Mouse (Mus musculus) c-Kit-negative CD71-positive TER-119-positive erythroid progenitor cells, embryonic 14.5 days (primary cell): ENCODE measurements around the gene C2cd4c.

Experiments
- DNase-seq: peaks from one replicate; pipeline ENCODE4 v3.0.0-alpha.2; 2013; ENCODE audit warnings: low read depth, low spot score

C2cd4c gene

DNA sequence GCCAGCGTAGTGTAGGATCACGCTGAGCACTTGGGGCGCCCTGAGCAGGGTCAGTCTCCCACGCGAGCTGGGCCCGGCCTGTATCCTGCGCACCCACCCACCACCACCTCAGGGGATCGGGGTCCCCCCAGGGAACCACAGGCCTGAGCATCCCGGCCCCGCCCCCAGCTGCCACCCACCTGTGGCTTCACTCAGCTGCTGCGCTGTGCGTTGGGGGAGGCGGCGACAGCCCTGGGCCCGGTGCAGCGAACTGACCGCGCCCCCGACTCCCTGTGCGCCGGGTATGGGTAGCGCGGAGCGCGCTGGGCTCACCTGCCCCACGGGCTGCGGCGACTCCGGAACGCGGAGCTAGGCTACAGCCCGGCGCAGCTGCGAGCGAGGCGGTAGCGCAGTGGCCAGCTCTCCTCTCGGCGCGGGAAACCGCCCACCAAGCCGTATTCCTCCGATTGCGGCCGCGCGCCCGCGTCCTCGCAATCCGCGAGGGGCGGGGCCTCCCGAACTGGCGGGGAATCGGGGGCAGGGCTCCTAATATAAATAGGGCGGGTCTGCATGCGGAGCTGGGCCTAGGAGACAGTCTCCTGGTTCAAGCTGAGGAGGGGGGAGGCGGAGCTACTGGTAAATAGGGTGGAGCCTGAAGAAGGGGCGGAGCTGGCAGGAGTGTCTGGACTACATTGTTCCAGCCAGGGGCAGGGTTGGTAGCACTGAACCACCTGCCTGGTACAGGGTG, at the start of gene C2cd4c:
TSS of gene C2cd4c (minus strand) at position 448 of the 727 bp plus-strand sequence.
- no peak for DNase-seq

DNA sequence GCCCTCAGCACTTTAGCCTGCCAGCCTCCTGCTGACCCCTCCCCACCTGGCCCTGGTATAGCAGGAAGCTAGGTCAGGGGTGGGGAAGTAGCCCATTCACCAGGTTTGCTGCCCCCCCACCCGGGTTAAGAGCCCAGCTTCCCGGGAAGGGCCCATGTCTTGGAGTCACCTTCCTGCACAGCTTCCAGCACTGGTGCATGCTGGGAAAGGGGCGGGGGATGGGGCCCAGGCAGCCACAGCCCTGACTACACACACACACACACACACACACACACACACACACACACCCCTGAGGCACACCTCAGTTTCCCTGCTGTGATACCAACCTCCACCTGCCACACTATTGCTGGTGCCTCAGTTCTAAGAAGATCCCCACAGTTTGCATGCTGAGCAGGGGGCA, 48.0 kb upstream of the C2cd4c start:
- no peak for DNase-seq

- DNase-seq, result no peak
These were observed 46.5 kb upstream of the C2cd4c start for GRCm38 (mm10) chr10:79660298-79660697.

DNA sequence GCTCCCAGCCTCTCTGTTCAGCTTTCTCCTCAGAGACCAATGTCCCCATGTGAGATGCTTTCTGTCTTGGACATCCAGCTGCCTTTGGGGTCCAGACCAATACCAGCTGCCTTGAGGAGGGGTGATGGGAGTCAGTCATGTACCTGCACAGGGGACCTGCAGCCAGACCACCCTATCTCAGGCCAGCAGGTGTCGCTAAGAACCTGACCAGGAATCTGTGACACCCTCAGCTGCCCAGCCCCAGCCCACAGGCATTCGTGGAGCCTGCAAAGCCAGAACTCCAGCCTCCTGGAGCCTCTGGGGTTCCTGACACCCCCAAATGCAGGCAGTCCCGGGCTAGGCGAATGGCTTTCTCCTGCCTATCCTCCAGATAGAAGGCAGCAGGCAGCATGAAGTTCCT, 45.0 kb upstream of the C2cd4c start:
- DNase-seq, result no peak

DNA sequence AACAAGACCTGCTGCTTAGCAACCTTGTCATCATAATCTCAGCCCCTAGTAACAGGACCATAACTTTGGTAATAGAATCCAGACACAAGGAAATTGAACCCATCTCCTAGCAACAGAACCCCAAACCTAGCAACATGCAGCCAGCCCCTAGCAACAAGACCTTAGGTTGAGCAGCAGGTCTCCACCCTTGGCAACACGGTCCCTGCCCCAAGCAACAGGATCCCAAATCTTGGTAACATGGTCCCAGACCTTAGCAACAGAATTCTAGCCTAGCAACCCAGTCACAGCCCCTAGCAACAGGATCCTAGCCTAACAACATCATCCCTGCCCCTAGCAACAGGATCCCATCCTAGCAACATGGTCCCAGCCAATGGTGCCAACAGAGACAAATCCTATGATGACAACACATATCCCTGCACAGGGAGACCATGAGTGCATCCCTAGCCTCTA, 41.1 kb upstream of the C2cd4c start:
- DNase-seq, result no peak

GRCm38 (mm10) chr10:79652789-79653188, 39.0 kb upstream of the C2cd4c start:
- no peak for DNase-seq

- peak; percentile 34 for DNase-seq
These were observed 35.4 kb upstream of the C2cd4c start for GRCm38 (mm10) chr10:79649070-79649751.

DNA sequence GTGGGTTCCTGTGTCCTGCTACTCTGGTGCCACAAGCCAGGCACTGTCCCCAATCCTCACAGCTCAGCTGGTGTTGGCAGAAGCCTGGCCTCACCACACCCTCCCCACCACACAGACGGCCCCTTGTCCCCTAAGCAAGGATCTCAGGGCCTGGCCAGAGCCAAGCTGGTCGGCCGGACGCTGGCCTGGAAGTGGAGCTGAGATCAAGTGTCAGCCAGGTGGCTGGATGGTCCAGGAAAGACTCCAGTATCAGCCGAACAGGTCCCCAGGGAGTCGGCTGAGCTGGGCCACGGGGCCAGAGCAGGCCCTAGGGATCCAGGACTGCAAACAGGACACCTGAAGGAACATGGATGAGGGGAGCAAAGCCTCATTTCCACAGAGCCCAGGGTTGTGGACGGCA, 31.9 kb upstream of the C2cd4c start, which contains the start of gene Odf3l2:
TSS of gene Odf3l2 (minus strand) at position 28 of the 400 bp plus-strand sequence.
- no peak for DNase-seq

DNA sequence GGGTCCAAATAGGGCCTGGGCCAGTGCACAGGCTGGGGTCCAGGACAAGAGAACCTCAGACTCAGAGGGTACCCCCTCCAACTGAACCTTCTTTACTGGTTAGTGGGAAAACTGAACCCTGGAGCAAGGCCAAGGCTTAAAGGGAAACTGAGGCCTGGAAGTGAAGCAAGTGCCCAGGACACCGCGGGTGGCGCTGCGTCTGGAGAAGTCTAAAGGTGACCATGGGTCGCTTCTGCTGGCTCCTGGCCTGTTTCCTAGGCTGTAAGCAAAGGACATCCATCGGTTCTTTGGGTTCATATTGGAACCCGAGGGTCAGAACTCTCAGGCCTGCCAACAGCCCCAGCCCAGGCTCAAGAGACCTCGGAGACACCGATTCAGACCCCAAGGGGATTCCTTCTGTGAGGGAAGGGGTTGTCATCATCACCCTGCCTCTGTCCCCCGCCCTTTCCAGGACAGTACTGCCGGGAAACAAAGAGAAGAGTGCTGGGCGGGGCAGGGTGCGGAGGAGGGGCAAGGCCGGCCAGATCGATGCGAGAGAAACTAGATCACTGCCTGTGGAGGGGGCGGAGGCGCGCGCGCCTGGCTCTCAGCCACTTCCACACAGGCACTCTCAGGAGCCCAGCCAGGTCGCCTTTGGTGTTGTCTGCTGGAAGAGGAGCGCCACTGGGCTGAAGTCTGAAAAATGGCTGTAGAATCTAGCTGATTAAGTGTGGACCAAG, 24.8 kb upstream of the C2cd4c start:
- no peak for DNase-seq

GRCm38 (mm10) chr10:79637128-79638110, 23.6 kb upstream of the C2cd4c start, which contains the start of gene Shc2:
Gene Shc2 (minus strand): TSS chr10:79637918.
- DNase-seq, result no peak

DNA sequence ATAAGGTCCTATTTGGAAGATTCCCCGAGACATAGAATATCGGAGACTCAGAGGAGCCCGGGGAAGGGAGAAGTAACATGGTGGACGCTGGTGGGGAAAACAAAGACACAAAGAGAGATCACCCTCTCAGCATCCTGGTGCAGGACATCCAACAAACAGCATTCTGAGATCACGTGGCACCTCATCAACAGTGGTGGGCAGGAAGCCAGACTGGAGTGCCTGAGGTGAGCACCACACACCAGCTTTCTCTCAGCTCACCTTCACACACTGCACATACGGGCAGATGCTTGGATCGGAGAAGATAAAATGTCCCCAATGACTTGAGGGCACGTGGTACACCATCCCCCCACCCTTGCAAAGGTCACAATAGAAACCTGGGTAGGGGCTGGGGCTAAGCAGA, 22.5 kb upstream of the C2cd4c start:
- DNase-seq, result no peak

DNA sequence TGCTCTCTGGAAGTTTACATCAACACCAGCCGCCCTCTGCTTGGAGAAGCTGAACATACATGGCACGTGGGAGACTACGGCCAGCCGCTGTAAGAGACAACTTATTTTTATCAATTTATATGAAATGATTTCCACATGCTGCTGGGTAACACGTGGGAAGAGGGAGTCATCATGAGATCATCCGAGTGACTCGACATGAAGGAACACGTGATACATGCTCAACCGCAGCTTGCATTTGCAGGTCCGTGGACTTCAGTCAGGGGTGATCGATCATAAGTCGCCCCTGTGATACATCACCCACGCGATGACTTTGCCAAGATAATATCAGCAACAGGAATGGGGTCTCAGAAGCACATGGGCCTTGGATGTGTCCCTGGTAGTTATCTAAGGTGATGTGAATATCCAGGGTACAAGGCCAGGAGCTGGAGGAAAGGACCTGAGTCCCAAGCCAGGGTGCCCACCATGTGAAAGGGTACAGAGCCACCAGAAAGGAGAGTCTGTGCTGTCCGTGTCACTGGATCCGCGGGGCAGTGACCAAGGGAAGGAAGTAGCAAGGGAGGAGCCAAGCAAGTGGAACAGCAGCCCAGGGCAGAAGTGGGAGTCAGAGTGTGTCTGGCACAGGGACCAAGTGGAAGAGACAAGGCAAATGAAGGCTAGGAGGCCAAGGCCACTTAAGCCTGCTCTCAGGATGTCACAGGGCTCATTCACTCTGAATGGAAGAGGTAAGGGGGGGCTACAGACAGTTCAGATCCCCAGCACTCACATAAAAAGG, 19.4 kb upstream of the C2cd4c start:
- DNase-seq, result no peak

- no peak for DNase-seq
These were observed 17.6 kb upstream of the C2cd4c start for GRCm38 (mm10) chr10:79631432-79631831.

DNA sequence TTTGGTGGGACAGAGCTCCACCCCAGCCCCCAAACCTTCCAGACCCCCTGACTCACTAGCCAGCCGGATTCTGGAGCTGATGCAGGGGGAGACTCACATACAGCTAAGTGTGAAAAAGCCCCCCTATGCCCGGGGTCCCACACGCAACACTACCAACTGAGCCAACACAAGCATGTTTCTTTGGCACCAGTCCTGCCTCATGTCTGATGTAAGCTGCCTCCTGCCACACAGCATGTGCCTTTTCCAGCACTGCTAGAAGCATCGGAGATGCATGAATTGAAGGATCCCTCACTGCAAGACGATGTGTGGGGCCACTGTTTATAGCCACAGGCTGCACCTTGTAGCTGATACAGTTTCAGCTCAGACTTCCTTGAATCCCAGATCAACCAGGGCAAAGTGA, 14.6 kb upstream of the C2cd4c start:
- DNase-seq, result no peak

GRCm38 (mm10) chr10:79626156-79626555, 12.3 kb upstream of the C2cd4c start:
- DNase-seq, result no peak

DNA sequence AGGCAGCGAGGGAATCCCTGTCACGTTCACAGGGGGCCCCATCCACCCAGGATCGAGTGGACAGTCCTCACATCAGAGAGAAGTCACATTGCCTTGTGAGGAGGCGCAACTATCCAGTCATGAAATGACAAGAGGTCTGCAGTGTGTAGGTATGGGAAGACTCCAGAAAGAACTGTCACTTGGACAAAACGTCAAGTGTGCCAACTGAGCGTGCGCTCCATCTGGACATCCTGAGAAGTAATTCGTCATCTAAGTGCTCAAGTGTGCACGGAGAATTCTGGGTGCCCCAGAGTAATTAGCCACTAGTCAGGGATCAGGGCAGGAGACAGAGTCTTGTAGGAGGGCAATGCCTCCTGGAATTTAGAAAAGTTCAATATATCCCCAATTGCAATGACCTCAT, 11.6 kb upstream of the C2cd4c start:
- no peak for DNase-seq

DNA sequence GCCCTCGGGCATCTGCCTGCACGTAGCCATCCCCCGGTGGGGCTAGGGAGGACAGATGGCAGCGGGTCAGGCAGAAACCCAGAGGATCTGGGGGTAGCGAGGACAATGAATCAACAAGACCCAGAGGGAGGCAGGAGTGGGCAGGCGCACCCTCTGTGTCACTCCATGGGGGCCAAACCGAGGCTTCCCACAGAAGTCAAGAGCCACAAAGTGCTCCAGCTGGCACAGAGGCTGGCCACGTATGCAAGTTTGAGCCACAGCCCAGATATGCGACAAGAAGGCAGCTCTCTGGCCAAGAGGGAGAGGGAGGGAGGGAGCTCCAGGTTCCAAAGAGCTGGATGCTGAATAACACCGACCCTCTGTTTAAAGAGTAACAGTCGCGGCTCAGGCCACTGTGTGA, 10.1 kb upstream of the C2cd4c start:
- no peak for DNase-seq

DNA sequence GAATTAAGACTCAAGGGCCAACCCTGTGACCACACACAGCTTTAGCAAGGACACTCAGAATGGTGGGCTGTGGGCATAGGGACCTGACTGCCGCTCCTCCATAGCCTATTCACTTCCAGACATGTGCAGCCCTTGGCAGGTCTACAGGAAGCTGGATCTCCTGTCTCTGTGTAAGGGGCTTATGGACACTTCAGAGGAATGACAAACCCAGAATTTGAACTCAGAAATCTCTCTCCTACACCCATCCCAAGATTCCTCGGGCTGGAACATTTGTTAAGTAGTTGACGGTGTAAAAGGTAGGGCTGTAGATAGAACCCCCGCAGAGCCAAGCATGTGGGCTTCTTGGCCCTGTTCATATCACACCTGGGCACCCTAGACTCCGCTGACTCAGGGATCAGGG, 2.6 kb upstream of the C2cd4c start:
- no peak for DNase-seq

DNA sequence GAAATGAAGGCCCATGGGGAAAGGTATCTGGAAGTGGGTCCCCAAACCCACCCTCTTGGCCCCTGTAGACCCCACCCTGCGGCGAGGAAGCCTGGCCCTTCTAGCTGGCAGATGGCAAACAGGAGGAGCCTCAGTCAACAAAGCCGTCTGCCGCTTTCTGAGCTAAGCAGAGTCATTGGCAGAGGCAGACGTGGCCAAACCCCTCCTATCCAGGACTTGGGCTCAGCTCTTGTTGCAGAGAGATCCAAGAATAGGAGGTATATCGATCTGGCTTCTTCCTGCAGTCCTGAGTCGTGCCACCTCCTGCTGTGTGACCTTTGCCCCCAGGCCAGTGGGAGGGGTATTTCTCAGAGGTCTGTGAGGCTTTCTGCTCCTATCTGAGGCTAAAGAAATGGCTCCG, 2.0 kb upstream of the C2cd4c start:
- no peak for DNase-seq

- DNase-seq, result no peak
These were observed 449 bp upstream of the C2cd4c start for GRCm38 (mm10) chr10:79614305-79614643.
